Mouse (Mus musculus) kidney, embryonic 16.5 days (tissue): ENCODE measurements around the gene Mthfd1l. TPM values are rescaled to one million over a fixed set of nuclear protein-coding genes. Genes with fewer than 3 reads are reported as not detected.
A peak's percentile ranks its signal among the peaks of the same experiment; 100 is the strongest.

Experiments
- ATAC-seq: fragments of 200-750 bp; cut with Nextera tagmentation; 2 replicates; pipeline ENCODE4 v1.8.0; 2017; ENCODE audit warnings: moderate TSS enrichment; ENCODE audit not compliant: low FRiP score, low TSS enrichment
- H3K27ac ChIP-seq: fragments of 300-500 bp; sonication (generic); 2 replicates; pipeline ENCODE4 v1.5.1; 2014; ENCODE audit warnings: low read length
- H3K27me3 ChIP-seq: fragments of 300-500 bp; sonication (generic); 2 replicates; pipeline ENCODE4 v1.6.1; 2014; ENCODE audit warnings: low read length, control low read depth, mixed read lengths; ENCODE audit not compliant: insufficient read depth
- H3K36me3 ChIP-seq: fragments of 300-500 bp; sonication (generic); 2 replicates; pipeline ENCODE4 v1.6.1; 2014; ENCODE audit warnings: low read length, control low read depth, mixed read lengths; ENCODE audit not compliant: insufficient read depth
- H3K4me1 ChIP-seq: fragments of 300-500 bp; sonication (generic); 2 replicates; pipeline ENCODE4 v1.6.1; 2014; ENCODE audit warnings: low read length, control low read depth, mixed read lengths; ENCODE audit not compliant: insufficient read depth
- H3K4me2 ChIP-seq: fragments of 300-500 bp; sonication (generic); replicated peaks from 2 replicates; pipeline ENCODE4 v1.6.1; 2014; ENCODE audit warnings: low read depth, low read length
- H3K4me3 ChIP-seq: fragments of 300-500 bp; sonication (generic); 2 replicates; pipeline ENCODE4 v1.5.1; 2014; ENCODE audit warnings: mild to moderate bottlenecking, low read length
- H3K9ac ChIP-seq: fragments of 300-500 bp; sonication (generic); replicated peaks from 2 replicates; pipeline ENCODE4 v1.6.1; 2014; ENCODE audit warnings: low read length
- H3K9me3 ChIP-seq: fragments of 300-500 bp; sonication (generic); 2 replicates; pipeline ENCODE4 v1.6.1; 2016; ENCODE audit warnings: low read length, control low read depth
- WGBS: fragments of 180-500 bp; shearing (Covaris S2); extraction: QIAGEN DNeasy Blood & Tissue Kit; methylation state at CpG from one replicate; pipeline ENCODE4 v1.1.7; 2014; 5-methylcytosine and 5-hydroxymethylcytosine counted together
- polyA plus RNA-seq: library from polyadenylated mRNA; unstranded; fragments of >200 nt; fragmentation: Nextera tagmentation; extraction: Ambion mirVana; gene quantifications from 2 replicates; pipeline ENCODE4 v1.2.1, GENCODE M21; 2015

Gene Mthfd1l
- polyA plus RNA-seq, 1 experiment from 2014 or later, result 16.7 TPM

GRCm38 (mm10) chr10:3943492-3944395, 29.2 kb upstream of the Mthfd1l start:
- 30% methylated on average over 10 of the region's 10 CpGs for WGBS
- Histone ChIP-seq H3K4me1 (peaks cover 16% of the 10 kb centered on the region), H3K9ac (no peak overlapping the region), H3K36me3 (peaks cover 19% of the 10 kb centered on the region), H3K9me3 (no peaks in the 10 kb centered on the region), H3K4me3 (no peak overlapping the region), H3K27me3 (no peaks in the 10 kb centered on the region), H3K27ac (no peak overlapping the region), H3K4me2 (no peak overlapping the region)
- ATAC-seq, result no peak

GRCm38 (mm10) chr10:3946871-3947270, 26.0 kb upstream of the Mthfd1l start:
- H3K27me3 ChIP-seq, result no peaks in the 10 kb centered on the region
- no peak overlapping the region for H3K9ac ChIP-seq
- H3K27ac ChIP-seq, result no peak overlapping the region
- H3K4me2 ChIP-seq, result no peak overlapping the region
- no peak for ATAC-seq
- H3K36me3 ChIP-seq, result peaks cover 16% of the 10 kb centered on the region; the same call in 1 of the 2 replicates
- WGBS, result 93% methylated on average over 17 of the region's 17 CpGs
- no peak overlapping the region for H3K4me3 ChIP-seq
- H3K4me1 ChIP-seq, result peaks cover 2% of the 10 kb centered on the region; the same call in 1 of the 2 replicates
- H3K9me3 ChIP-seq, result no peaks in the 10 kb centered on the region

GRCm38 (mm10) chr10:3947346-3947745, 25.6 kb upstream of the Mthfd1l start:
- Histone ChIP-seq H3K36me3 (peaks cover 16% of the 10 kb centered on the region; the same call in 1 of the 2 replicates), H3K9me3 (no peaks in the 10 kb centered on the region), H3K4me1 (no peaks in the 10 kb centered on the region), H3K27ac (no peak overlapping the region), H3K9ac (no peak overlapping the region), H3K4me3 (no peak overlapping the region), H3K27me3 (no peaks in the 10 kb centered on the region), H3K4me2 (no peak overlapping the region)
- 86% methylated on average over 7 of the region's 7 CpGs for WGBS
- ATAC-seq, result no peak

- no peak overlapping the region for H3K9ac ChIP-seq
- peaks cover 16% of the 10 kb centered on the region; the same call in 1 of the 2 replicates for H3K36me3 ChIP-seq
- no peaks in the 10 kb centered on the region for H3K27me3 ChIP-seq
- H3K4me1 ChIP-seq, result no peaks in the 10 kb centered on the region
- no peak for ATAC-seq
- H3K9me3 ChIP-seq, result no peaks in the 10 kb centered on the region
- H3K4me3 ChIP-seq, result no peak overlapping the region
- no peak overlapping the region for H3K27ac ChIP-seq
- WGBS, result 85% methylated on average over 6 of the region's 6 CpGs
- no peak overlapping the region for H3K4me2 ChIP-seq
Observed at GRCm38 (mm10) chr10:3949306-3949705, 23.6 kb upstream of the Mthfd1l start.

- no peak for ATAC-seq
- Histone ChIP-seq H3K4me1 (no peaks in the 10 kb centered on the region), H3K4me2 (no peak overlapping the region), H3K9me3 (no peaks in the 10 kb centered on the region), H3K36me3 (peaks cover 35% of the 10 kb centered on the region), H3K4me3 (no peak overlapping the region), H3K27ac (no peak overlapping the region), H3K27me3 (no peaks in the 10 kb centered on the region), H3K9ac (no peak overlapping the region)
- 85% methylated on average over 22 of the region's 22 CpGs for WGBS
Observed at GRCm38 (mm10) chr10:3956471-3956870, 16.4 kb upstream of the Mthfd1l start.

DNA sequence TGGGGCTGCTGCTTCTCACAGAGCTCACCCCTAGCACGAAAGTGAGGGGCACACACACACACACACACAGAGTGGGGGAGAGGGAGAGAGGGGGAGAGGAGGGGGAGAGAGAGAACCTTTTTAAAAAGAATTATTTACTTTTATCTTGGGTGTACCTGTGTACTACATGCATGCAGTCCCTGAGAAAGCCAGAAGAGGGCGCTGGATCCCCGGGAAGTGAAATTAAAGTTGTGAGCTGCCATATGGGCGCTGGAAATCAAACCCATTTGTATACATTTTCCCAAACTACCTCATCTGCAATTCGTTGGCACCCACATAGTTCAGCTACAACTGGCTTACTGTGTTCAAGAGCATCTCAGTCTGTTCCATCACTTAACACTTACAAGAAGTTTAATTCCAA, 14.3 kb upstream of the Mthfd1l start:
- Histone ChIP-seq H3K27ac (no peak overlapping the region), H3K36me3 (peaks cover 33% of the 10 kb centered on the region), H3K9me3 (no peaks in the 10 kb centered on the region), H3K4me2 (no peak overlapping the region), H3K4me1 (no peaks in the 10 kb centered on the region), H3K27me3 (no peaks in the 10 kb centered on the region), H3K9ac (no peak overlapping the region), H3K4me3 (no peak overlapping the region)
- WGBS, result 78% methylated on average over 5 of the region's 5 CpGs
- no peak for ATAC-seq

- Histone ChIP-seq H3K9me3 (no peaks in the 10 kb centered on the region), H3K36me3 (peaks cover 2% of the 10 kb centered on the region), H3K27me3 (no peaks in the 10 kb centered on the region), H3K4me1 (peaks cover 11% of the 10 kb centered on the region), H3K4me2 (no peak overlapping the region), H3K4me3 (no peak overlapping the region), H3K27ac (no peak overlapping the region), H3K9ac (no peak overlapping the region)
- no peak for ATAC-seq
- WGBS, result 26% methylated on average over 3 of the region's 3 CpGs
Observed at GRCm38 (mm10) chr10:3969026-3969425, 3.9 kb upstream of the Mthfd1l start.

DNA sequence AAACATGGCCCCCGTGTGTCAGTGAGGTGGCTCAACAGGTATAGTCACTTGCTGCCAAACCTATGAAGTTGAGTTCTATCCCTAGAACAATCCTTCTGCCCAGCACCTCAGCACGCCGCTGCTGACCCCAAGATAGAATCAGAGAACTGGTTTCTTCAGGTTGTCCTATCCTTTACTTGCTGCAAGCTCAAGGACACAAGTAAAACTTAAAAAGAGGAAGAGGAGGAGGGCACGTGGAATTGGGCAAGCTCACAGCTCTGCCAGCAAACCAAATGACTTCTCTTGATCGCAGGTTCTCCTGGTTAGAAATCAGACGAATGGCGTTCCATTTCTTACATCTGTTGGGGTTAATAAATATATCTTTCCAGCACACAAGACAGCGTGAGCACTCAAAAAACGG, 681 bp upstream of the Mthfd1l start:
- Histone ChIP-seq H3K4me1 (peaks cover 39% of the 10 kb centered on the region), H3K27ac (no peak overlapping the region; the same call in 1 of the 2 replicates), H3K9ac (peak overlapping the region; percentile 87), H3K4me2 (peak overlapping the region; percentile 96), H3K4me3 (peak overlapping the region; percentile 79; the same call in 1 of the 2 replicates), H3K27me3 (no peaks in the 10 kb centered on the region), H3K9me3 (no peaks in the 10 kb centered on the region), H3K36me3 (no peaks in the 10 kb centered on the region)
- no peak for ATAC-seq
- WGBS, result 87% methylated on average over 9 of the region's 9 CpGs

DNA sequence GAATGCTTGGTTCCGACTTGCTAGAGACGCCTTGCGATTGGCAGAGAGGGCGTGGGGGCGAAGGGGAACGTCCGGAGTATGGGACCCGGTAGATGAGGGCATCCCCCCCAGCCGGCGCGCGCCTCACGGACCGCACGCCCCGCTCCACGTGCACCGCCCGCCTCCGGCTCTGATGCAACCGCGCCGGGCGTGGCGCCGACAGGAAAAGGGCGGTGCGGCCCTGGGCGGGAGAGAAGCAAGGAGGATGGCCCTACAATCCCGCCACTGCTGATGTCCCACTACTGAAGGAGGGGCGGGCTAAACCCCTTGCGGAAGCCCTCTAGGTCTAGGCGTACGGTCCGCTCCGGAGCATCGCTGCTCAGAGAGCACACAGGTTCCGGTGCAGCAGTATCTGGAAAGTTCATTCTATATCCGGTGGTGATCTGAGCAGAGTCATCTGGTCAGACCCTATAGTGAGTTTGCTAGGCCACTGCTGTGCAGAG, 712 bp downstream of the Mthfd1l start:
- Histone ChIP-seq H3K36me3 (no peaks in the 10 kb centered on the region), H3K9me3 (no peaks in the 10 kb centered on the region), H3K27me3 (no peaks in the 10 kb centered on the region), H3K9ac (peak overlapping the region; percentile 87), H3K4me1 (peaks cover 43% of the 10 kb centered on the region), H3K4me3 (peak overlapping the region; percentile 79), H3K27ac (peak overlapping the region; percentile 96), H3K4me2 (peak overlapping the region; percentile 96)
- ATAC-seq, result peak; percentile 91
- WGBS, result under 1% methylated on average over 33 of the region's 39 CpGs

DNA sequence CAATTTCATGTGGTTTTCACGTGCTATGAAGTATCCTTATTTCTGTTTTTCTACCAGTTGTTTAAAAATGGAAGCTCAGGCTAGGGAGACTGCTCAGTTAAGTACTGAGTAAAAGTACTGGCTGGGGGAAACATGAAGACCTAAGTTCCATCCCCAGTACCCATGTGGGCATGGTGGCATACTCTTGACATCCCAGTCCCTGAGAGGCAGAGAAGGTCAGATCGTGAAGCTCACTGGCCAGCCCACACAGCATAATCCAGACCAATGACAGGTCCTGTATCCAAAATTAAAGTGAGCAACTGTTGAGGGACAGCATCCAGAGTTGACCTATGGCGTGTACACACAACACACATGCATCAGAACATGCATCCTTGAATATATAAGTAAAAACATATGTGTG, 1.5 kb downstream of the Mthfd1l start:
- no peak overlapping the region for H3K4me3 ChIP-seq
- peak overlapping the region; percentile 13; the same call in 1 of the 2 replicates for H3K4me2 ChIP-seq
- 81% methylated on average over 3 of the region's 3 CpGs for WGBS

More for the DNA sequence above, 1.5 kb downstream of the Mthfd1l start:
- ATAC-seq, result no peak
- Histone ChIP-seq H3K36me3 (peaks cover 2% of the 10 kb centered on the region), H3K4me1 (peaks cover 43% of the 10 kb centered on the region), H3K9ac (peak overlapping the region; percentile 39; the same call in 1 of the 2 replicates), H3K9me3 (no peaks in the 10 kb centered on the region), H3K27ac (no peak overlapping the region), H3K27me3 (no peaks in the 10 kb centered on the region)
